Mouse (Mus musculus) cerebellum, postnatal 10 days (tissue): Measurements from ENCODE around the gene Son.
"Not testable (repeated sequence)": the region's sequence is repeated elsewhere in the genome, so short reads cannot be mapped to it uniquely, and the experiment has no call there.

Experiments used
- DNase-seq, 2 experiments: peaks; one replicate each; pipeline ENCODE4 v3.0.0; 2021; ENCODE audit warnings: mixed read lengths in 2 of 2

The Son gene

GRCm38 (mm10) chr16:91639636-91640035 is 7.7 kb upstream of the Son start:
- no peak for DNase-seq

- DNase-seq: no peak
These were observed 7.1 kb upstream of the Son start for GRCm38 (mm10) chr16:91640171-91640570.

GRCm38 (mm10) chr16:91644901-91645300 is 2.4 kb upstream of the Son start:
- DNase-seq: no peak

GRCm38 (mm10) chr16:91645420-91645819 is 1.9 kb upstream of the Son start:
- DNase-seq: not testable (repeated sequence)

GRCm38 (mm10) chr16:91645995-91646602 is 1.2 kb upstream of the Son start:
- DNase-seq: peak in 1 of 2 experiments; percentile 21

GRCm38 (mm10) chr16:91646681-91647419 is 456 bp upstream of the Son start, which contains the start of gene Gart:
TSS of gene Gart (minus strand) at chr16:91646952.
- peak; percentile 97 to 98 for DNase-seq

GRCm38 (mm10) chr16:91648220-91648550 is 879 bp downstream of the Son start:
- peak; percentile 92 to 93 for DNase-seq

- DNase-seq: no peak
These were observed 1.9 kb downstream of the Son start for GRCm38 (mm10) chr16:91649246-91649645.

GRCm38 (mm10) chr16:91649781-91650180 is 2.5 kb downstream of the Son start:
- no peak for DNase-seq

GRCm38 (mm10) chr16:91652191-91652590 is 4.9 kb downstream of the Son start:
- peak in 1 of 2 experiments; percentile 22 for DNase-seq

GRCm38 (mm10) chr16:91655285-91655684 is 8.0 kb downstream of the Son start:
- DNase-seq: no peak

GRCm38 (mm10) chr16:91657285-91657684 is 10.0 kb downstream of the Son start:
- no peak for DNase-seq

- no peak for DNase-seq
These were observed 11.2 kb downstream of the Son start for GRCm38 (mm10) chr16:91658471-91658870.

- no peak for DNase-seq
These were observed 12.5 kb downstream of the Son start for GRCm38 (mm10) chr16:91659798-91660197.

GRCm38 (mm10) chr16:91661397-91661796 is 14.1 kb downstream of the Son start:
- no peak for DNase-seq

GRCm38 (mm10) chr16:91662336-91662735 is 15.0 kb downstream of the Son start:
- DNase-seq: no peak

GRCm38 (mm10) chr16:91663795-91664194 is 16.5 kb downstream of the Son start:
- no peak for DNase-seq

- no peak for DNase-seq
These were observed 27.2 kb downstream of the Son start for GRCm38 (mm10) chr16:91674500-91674899.

- DNase-seq: no peak
These were observed 31.0 kb downstream of the Son start for GRCm38 (mm10) chr16:91678147-91678911.

GRCm38 (mm10) chr16:91680656-91681055 is 33.4 kb downstream of the Son start:
- DNase-seq: no peak

- no peak for DNase-seq
These were observed 38.2 kb downstream of the Son start for GRCm38 (mm10) chr16:91685526-91685925.

GRCm38 (mm10) chr16:91686369-91686768 is 39.1 kb downstream of the Son start:
- DNase-seq: no peak

- no peak for DNase-seq
These were observed 40.8 kb downstream of the Son start for GRCm38 (mm10) chr16:91688023-91688618.
